Mouse (Mus musculus) activated CD4-positive, CD25-positive, alpha-beta regulatory T cell, adult 4 months (primary cell): ENCODE measurements around the gene Ifit3b. TPM values are rescaled to one million over a fixed set of nuclear protein-coding genes. Genes with fewer than 3 reads are reported as not detected.
"Not testable (repeated sequence)": the region's sequence is repeated elsewhere in the genome, so short reads cannot be mapped to it uniquely, and the experiment has no call there.

Experiments
- ATAC-seq: one replicate; pipeline ENCODE4 v1.8.0; 2017
- polyA plus RNA-seq, 2 experiments: library from polyadenylated mRNA; unstranded; fragments of 100-300 nt; shearing (Covaris generic); gene quantifications; one replicate each; pipeline ENCODE4 v1.2.1; 2017

Ifit3b gene
- 10 to 100 TPM in 1 of 2 experiments, 1 to 10 TPM in 1; 6.8 to 10.8 TPM for polyA plus RNA-seq

- ATAC-seq = peak; percentile 80
Observed at GRCm38 (mm10) chr19:34607237-34608051, at the start of gene Ifit3b. Gene Ifit3b, plus strand, starts transcription at chr19:34607970.

GRCm38 (mm10) chr19:34562556-34562955 lies 45.2 kb upstream of the Ifit3b start:
- peak; percentile 49 for ATAC-seq

DNA sequence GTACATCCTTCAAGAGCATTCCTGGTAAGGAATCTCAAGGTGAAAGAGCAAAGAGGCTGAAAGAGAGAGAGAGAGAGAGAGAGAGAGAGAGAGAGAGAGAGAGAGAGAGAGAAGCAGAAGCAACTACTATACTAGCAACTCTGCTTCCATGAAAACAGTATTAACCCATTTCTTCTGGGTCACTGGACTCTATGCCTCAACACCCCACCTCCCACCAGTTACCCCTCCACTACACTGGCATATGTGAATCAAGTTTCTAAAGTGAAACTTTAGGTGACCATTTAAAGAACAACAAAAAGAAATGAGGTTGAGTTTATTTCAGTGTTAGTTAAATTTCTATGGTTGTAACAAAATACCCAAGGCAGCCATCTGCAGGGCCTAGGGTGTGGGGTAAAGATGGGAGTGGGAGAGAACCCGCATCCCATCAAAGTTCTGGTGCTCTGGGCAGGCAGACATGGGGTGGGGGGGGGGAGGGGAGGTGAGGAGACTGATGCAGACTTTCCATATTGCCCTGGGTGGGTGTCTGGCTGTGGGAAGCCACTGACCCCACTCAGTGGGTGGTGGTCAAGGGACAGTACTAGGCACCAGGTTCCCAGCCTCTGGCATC lies 41.5 kb upstream of the Ifit3b start:
- ATAC-seq = no peak

DNA sequence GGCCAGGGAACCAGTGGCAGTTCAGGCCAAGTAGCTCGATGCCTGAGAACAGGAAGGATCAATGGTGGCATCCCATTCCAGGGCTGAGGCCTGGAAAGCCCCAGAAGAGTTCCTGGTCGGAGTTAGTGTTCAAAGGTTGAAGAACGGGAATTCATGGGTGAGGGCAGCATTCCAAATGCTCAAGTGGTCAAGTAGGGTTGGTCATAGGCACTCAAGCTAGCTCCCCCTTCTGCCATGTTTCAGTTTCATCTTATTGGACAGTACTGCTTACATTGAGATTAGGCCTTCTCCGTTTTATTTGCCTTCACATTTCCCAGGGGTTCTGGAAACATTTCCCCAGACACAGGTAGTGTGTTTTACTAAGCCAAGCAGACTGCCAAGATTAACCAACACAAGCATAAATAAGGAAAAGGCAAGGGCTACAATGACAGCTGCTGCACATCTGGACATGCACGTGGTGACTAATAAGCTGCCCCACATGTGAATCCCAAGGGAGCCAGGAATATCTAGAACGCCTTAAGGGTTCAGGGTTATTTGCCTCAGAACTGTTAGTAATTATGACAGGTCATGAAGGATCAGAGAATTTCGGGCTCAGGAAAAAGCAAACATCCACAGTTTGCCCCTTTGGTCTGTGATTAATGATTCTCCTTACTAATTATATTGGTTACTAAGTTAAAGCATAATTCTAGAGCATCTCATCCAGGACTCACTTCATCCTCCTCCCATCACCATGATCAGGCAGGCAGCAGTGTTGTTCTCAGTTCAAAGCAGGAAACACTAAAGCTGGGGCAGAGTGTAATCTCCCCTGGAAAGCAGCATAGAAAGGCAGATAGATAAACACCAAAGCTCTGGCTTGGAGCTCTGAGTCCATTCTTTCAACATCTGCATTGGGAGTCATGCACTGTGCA lies 38.5 kb upstream of the Ifit3b start:
- ATAC-seq = no peak

GRCm38 (mm10) chr19:34569896-34570476 lies 37.8 kb upstream of the Ifit3b start:
- ATAC-seq = peak; percentile 36

GRCm38 (mm10) chr19:34571080-34571479 lies 36.7 kb upstream of the Ifit3b start:
- no peak for ATAC-seq

GRCm38 (mm10) chr19:34573650-34574049 lies 34.1 kb upstream of the Ifit3b start:
- no peak for ATAC-seq

DNA sequence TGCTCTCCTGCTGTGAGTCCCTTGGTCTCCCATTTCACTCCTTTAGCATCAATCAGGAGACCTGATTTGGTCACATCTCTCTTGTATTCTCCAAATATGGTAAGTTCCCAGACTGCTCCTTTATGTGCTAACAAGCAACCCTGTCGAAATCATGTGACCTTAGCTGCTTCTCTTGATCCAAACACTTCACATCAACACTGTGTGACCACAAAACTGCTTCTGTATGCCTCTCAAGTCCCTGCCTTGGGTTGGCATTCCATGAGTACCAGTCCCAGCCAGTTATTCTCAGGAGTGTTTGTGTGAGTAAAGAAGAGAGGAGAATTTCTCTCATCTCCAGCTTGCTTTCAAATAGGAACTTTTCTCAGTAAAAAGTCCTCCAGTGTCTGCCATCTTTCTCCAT lies 30.6 kb upstream of the Ifit3b start:
- ATAC-seq = no peak

GRCm38 (mm10) chr19:34582696-34583095 lies 25.1 kb upstream of the Ifit3b start:
- ATAC-seq = peak; percentile 65

- peak; percentile 71 for ATAC-seq
Observed at GRCm38 (mm10) chr19:34583126-34583766, 24.5 kb upstream of the Ifit3b start, which contains the start of gene Ifit3. Gene Ifit3, plus strand, starts transcription at chr19:34583531.

DNA sequence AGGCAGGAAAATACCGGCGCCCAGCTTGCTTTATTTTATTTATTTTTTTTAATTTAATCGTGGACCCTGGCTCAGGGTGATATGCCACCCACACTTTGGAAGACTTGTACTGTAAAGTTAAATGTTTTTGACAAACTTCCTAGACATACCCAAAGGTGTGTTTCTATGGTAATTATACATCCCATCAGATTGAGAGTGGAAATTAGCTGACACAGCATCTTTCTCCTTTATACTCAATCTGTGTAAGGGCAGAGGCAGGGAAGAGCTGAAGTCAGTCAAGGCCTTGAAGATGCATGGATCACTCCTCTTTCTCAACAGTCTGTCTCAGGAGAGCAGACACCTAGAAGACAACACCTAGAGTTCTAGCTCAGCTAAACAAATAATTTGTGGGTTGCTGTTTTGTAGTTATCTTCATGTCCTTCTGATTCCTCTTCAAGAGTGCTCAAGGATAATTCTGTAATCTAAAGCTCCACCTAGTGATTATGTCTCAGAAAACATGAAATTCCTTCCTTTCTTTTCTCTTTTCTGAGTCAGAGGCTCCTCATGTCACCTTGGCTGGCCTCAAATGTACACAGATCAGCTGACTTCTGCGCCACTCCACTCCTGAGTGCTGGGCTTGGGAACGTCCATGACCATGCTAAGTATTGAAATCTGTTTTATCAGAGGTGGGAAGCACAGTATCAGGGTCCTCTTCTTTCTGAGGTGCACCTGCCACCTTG lies 21.9 kb upstream of the Ifit3b start:
- not testable (repeated sequence) for ATAC-seq

- ATAC-seq = peak; percentile 71
Observed at GRCm38 (mm10) chr19:34587898-34588692, 19.7 kb upstream of the Ifit3b start.

GRCm38 (mm10) chr19:34588959-34589358 lies 18.8 kb upstream of the Ifit3b start:
- no peak for ATAC-seq

GRCm38 (mm10) chr19:34593456-34593855 lies 14.3 kb upstream of the Ifit3b start:
- no peak for ATAC-seq

GRCm38 (mm10) chr19:34594523-34594922 lies 13.2 kb upstream of the Ifit3b start:
- not testable (repeated sequence) for ATAC-seq

DNA sequence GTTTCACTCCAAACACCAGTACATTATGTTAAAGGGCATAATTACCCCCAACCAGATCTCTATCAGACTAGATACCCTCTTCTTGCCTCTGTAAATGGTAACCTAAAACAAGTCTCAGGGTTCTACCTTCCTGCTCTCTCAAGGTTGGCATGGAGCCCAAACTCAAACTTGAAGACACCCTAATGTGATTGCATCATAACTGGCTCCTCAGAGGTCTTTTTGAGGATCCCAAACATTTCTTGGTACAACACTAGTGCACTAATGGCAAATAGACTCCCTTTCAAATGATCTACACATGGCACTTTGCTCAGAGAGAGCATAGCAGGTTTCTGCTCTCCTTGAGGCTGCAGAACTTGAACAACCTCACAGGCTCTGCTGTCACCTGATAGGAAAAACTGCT lies 11.0 kb upstream of the Ifit3b start:
- no peak for ATAC-seq

- no peak for ATAC-seq
Observed at GRCm38 (mm10) chr19:34598341-34598740, 9.4 kb upstream of the Ifit3b start.

GRCm38 (mm10) chr19:34599250-34599649 lies 8.5 kb upstream of the Ifit3b start:
- peak; percentile 77 for ATAC-seq

GRCm38 (mm10) chr19:34601888-34602287 lies 5.9 kb upstream of the Ifit3b start, which contains the start of gene Ifit1bl1:
Gene Ifit1bl1, minus strand, starts transcription at chr19:34601956.
- peak; percentile 75 for ATAC-seq

DNA sequence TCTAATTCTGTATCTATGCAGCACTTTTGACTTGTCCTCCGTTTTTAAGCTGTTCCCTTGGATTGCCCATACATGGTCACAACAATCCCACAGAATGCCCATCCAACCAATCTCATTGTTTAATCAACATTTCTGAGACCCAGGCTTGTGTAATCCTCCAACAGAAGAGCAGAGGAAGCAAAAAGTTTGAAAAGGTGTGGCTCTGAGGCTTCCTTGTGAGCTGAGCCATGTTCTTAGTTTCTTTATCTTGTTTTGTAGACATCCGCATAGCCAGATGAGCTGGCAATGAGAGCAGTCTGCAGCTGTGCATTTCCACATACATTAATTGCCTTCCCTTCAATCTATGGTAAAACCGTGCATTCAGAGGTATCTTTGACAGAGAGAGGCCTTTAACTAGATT lies 2.3 kb upstream of the Ifit3b start:
- ATAC-seq = no peak
